Mouse (Mus musculus) lung, embryonic 14.5 days (tissue): ENCODE measurements around the gene Cenpm. TPM values are rescaled to one million over a fixed set of nuclear protein-coding genes. Genes with fewer than 3 reads are reported as not detected.

Source experiments
- ATAC-seq: fragments of 200-750 bp; cut with Nextera tagmentation; 2 replicates; pipeline ENCODE4 v1.8.0; 2017; ENCODE audit warnings: mild to moderate bottlenecking, moderate TSS enrichment, moderate library complexity; ENCODE audit not compliant: insufficient read depth
- DNase-seq: peaks from one replicate; pipeline ENCODE4 v3.0.0-alpha.2; 2015
- H3K27ac ChIP-seq: fragments of 300-500 bp; sonication (generic); 2 replicates; pipeline ENCODE4 v1.5.1; 2014; ENCODE audit warnings: low read depth, mild to moderate bottlenecking, moderate library complexity
- H3K27me3 ChIP-seq: fragments of 300-500 bp; sonication (generic); 2 replicates; pipeline ENCODE4 v1.6.1; 2014; ENCODE audit warnings: low read length, control low read depth; ENCODE audit not compliant: insufficient read depth
- H3K36me3 ChIP-seq: fragments of 300-500 bp; sonication (generic); 2 replicates; pipeline ENCODE4 v1.6.1; 2014; ENCODE audit warnings: control low read depth; ENCODE audit not compliant: insufficient read depth
- H3K4me1 ChIP-seq: fragments of 300-500 bp; sonication (generic); 2 replicates; pipeline ENCODE4 v1.6.1; 2014; ENCODE audit warnings: antibody characterized with exemption, control low read depth; ENCODE audit not compliant: insufficient read depth
- H3K4me2 ChIP-seq: fragments of 300-500 bp; sonication (generic); 2 replicates; pipeline ENCODE4 v1.6.1; 2014; ENCODE audit warnings: mild to moderate bottlenecking
- H3K4me3 ChIP-seq: fragments of 300-500 bp; sonication (generic); 2 replicates; pipeline ENCODE4 v1.5.1; 2014; ENCODE audit warnings: low read depth, low read length
- H3K9ac ChIP-seq: fragments of 300-500 bp; sonication (generic); 2 replicates; pipeline ENCODE4 v1.6.1; 2014
- H3K9me3 ChIP-seq: fragments of 300-500 bp; sonication (generic); 2 replicates; pipeline ENCODE4 v1.6.1; 2016; ENCODE audit warnings: low read depth, low read length, control low read depth
- CTCF ChIP-seq: IDR thresholded peaks from 2 replicates; pipeline ENCODE4 v1.5.1; 2016; ENCODE audit warnings: antibody characterized with exemption, low read depth
- WGBS: fragments of 180-500 bp; shearing (Covaris S2); extraction: QIAGEN DNeasy Blood & Tissue Kit; methylation state at CpG from one replicate; pipeline ENCODE4 v1.1.7; 2014; 5-methylcytosine and 5-hydroxymethylcytosine counted together
- polyA plus RNA-seq: library from polyadenylated mRNA; unstranded; fragments of >200 nt; fragmentation: Nextera tagmentation; extraction: Ambion mirVana; gene quantifications from 2 replicates; pipeline ENCODE4 v1.2.1, GENCODE M21; 2014

Gene Cenpm
- polyA plus RNA-seq, 1 experiment from 2014 or later = 86.9 TPM

DNA sequence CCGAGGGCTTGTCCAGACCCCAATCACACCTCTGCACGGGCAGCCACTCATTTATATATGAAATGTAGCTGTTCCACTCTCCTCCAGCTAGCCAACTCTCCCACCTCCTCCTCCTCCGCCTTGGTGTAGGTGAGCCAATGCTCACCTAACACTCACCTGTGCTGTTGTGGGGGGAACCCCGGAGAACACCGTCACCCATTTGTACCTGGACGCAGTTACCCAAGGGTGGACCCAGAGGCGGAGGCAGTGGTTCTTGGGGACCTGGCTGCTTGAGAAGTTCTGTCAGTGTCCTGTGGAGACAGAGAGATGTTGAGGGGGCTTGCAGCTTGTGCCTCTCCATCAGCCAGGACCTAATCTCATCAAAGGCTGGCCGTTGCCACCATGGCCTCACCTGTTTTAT is 36.2 kb downstream of the Cenpm start:
- H3K4me1 ChIP-seq = no peaks in the 10 kb centered on the region
- TF ChIP-seq CTCF = no peak
- 73% methylated on average over 8 of the region's 8 CpGs for WGBS

DNA sequence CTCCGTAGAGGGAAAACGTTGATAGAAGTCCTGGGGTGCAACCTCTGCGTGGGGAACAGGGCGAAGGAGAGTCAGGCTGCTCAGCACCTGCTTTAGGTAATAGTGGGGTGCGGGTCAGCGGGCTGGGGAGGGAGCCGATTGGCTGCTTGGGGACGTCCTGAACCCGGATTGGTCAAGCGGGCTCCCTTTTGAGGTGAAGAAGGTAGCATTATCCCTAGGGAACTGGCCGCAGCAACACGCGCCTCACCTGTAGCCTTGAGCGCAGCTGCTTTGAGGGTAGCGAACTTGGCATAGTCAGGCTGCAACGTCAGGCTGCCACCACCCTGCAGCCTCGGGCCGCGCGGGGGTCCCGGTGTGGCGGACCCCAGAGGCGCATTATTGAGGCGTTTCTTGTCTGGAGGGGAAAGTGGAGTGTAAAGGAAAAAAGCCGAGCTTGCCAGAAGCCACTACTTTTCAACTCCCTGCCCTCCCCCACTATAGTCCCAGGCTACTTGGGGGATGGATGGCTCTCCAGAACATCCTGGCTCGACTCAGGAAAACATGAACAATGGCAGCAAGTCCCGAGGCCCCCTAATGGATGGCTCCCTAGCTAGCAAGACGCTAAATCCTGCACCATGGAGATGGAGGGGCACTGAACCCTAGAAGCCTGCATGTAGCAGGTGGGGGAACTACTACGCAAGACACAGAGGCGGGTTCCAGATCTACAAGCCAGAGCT is 36.9 kb downstream of the Cenpm start:
- Histone ChIP-seq H3K27me3 (peaks cover 72% of the 10 kb centered on the region), H3K4me1 (no peaks in the 10 kb centered on the region), H3K27ac (no peak overlapping the region), H3K4me2 (no peak overlapping the region), H3K9me3 (no peaks in the 10 kb centered on the region), H3K36me3 (peaks cover 35% of the 10 kb centered on the region), H3K9ac (no peak overlapping the region), H3K4me3 (no peak overlapping the region)
- 21% methylated on average over 30 of the region's 30 CpGs for WGBS
- ATAC-seq (no peak), DNase-seq (peak; percentile 23)
- TF ChIP-seq CTCF = no peak

More for the DNA sequence above, 36.2 kb downstream of the Cenpm start:
- Histone ChIP-seq H3K9me3 (no peaks in the 10 kb centered on the region), H3K27me3 (peaks cover 79% of the 10 kb centered on the region), H3K36me3 (peaks cover 29% of the 10 kb centered on the region), H3K9ac (no peak overlapping the region), H3K4me3 (no peak overlapping the region), H3K27ac (no peak overlapping the region), H3K4me2 (no peak overlapping the region)
- DNase-seq (no peak), ATAC-seq (no peak)

DNA sequence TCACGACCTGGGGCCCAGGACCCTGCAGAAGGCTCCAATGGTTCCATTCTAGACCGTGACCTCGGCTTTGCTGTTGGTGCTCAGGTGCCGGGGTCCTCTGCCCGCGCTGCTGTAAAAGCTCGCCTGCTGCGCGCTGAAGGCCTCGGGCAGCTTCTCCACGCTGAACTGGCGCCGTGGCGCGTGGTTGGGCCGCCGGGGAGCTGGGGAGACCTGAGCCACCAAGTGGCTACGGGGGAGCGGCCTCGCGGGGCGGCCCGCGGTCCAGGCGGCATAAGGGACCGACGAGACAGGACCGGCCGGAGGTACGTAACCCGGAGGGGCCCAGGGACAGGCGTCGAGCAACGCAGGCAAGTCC is 37.5 kb downstream of the Cenpm start:
- Histone ChIP-seq H3K4me2 (no peak overlapping the region), H3K27ac (no peak overlapping the region), H3K4me3 (no peak overlapping the region), H3K9ac (no peak overlapping the region), H3K4me1 (no peaks in the 10 kb centered on the region), H3K9me3 (no peaks in the 10 kb centered on the region), H3K27me3 (peaks cover 67% of the 10 kb centered on the region), H3K36me3 (peaks cover 40% of the 10 kb centered on the region)
- 11% methylated on average over 34 of the region's 34 CpGs for WGBS
- ATAC-seq = no peak
- no peak for DNase-seq
- no peak for TF ChIP-seq CTCF

DNA sequence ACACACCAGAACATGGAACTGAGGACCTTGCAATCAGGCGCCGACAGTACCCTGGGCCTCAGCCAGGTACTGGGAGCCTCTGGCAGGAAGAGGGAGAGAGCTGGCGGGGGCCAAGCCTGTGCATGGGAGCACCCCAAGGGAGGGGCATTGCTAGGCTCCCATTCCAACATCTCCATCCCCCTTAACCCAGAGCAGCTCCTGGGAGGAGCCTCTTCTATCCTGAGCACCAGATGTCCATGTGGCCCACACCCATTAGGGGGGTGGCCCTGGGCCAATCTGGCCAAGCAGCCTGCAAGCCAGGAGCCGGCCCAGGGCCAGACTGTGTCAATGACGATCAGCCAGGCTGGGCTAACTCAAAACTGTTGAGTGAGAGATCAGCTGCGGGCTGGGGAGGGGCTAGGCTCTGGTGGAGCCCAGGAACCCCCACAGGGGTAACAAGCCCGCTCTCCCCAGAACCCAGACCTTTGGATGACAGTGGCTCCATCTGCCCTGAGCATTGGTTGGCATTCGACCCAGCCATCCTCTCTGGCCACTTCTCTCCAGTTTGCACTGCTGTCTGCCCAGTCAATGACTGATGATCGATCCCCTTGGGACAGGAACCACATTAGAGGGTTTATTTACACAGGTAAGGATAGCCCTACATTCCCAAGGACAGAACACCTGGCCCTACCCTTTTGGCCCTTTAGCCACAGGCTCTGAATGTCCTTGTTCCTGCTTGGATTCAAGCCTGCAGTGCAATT is 38.0 kb downstream of the Cenpm start:
- H3K36me3 ChIP-seq = peaks cover 46% of the 10 kb centered on the region

DNA sequence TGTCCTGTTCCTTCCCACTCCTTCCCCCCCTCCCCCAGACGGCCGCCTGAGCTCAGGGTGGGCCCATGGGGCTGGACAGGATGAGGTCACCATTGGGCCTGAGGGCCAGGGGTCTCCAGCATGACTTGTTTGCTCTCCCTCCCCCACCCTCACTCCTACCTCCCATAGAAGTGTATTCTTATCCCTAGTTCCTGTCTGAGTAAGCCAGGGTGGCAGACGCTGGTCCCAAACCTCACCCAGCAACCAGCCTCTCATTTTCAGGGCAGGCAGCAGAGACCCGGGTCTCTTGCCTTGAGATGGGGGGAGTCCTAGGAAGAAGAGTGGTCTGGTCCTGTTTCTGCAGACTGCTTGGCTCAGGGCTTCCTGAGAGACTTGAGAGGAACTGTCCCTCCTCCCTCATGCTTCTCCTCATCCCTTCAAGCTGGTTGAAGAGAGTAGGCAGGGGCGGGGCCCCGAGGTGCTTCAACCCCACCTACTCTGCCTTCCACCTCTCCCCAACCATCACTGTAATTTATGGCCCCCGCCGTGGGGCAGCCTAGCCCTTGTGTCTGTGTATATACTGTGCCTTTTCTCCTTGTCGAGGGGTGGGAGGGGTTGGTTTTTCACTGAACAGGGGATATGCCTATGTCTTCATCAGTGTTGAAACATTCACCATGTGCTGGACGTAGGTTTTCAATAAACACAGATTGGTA is 39.7 kb downstream of the Cenpm start:
- no peak overlapping the region for H3K4me2 ChIP-seq
- no peak overlapping the region for H3K9ac ChIP-seq
- H3K9me3 ChIP-seq = no peaks in the 10 kb centered on the region
- no peaks in the 10 kb centered on the region for H3K4me1 ChIP-seq
- H3K27me3 ChIP-seq = peaks cover 44% of the 10 kb centered on the region
- ATAC-seq (no peak), DNase-seq (no peak)
- peaks cover 60% of the 10 kb centered on the region for H3K36me3 ChIP-seq
- TF ChIP-seq CTCF = no peak
- WGBS = 65% methylated on average over 10 of the region's 10 CpGs
- no peak overlapping the region for H3K27ac ChIP-seq
- H3K4me3 ChIP-seq = no peak overlapping the region

More for the DNA sequence above, 38.0 kb downstream of the Cenpm start:
- 41% methylated on average over 9 of the region's 9 CpGs for WGBS
- no peak for TF ChIP-seq CTCF
- Histone ChIP-seq H3K27ac (no peak overlapping the region), H3K4me1 (no peaks in the 10 kb centered on the region), H3K4me2 (no peak overlapping the region), H3K4me3 (no peak overlapping the region), H3K9ac (no peak overlapping the region), H3K27me3 (peaks cover 61% of the 10 kb centered on the region), H3K9me3 (no peaks in the 10 kb centered on the region)
- DNase-seq = peak; percentile 72
- ATAC-seq = peak; percentile 70

DNA sequence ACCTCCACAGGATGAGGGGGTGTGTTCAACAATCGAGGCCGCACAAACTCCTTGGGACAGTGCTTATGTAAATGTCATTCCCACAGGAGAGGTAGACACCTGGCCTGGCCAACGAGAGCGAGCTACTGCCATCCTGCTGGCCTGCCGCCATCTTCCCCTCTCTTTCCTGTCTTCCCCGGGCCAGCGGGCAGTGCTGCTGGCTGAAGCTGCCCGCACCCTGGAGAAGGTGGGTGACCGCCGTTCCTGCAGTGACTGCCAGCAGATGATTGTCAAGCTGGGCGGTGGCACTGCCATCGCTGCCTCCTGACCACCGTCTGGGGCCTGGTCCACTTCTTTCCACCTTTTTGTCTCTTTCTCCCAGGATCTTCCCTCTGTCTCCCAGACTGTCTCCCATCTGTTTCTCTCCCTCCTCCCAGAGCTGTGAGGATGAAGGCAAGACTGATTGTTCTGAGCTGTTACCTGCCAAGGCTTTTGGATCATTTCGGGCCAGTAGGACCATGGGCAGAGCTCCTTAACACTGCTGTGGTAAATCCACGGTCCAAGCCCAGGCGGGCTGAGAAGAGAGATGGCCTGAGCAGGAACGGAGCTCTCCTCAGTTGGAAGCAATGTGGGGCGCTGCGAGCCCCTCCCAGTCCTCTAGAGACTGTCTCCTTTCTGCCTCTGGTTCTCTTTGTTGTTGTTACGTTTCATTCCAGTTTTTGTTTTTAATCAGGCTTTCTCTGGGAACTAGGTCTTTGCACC is 40.8 kb downstream of the Cenpm start:
- Histone ChIP-seq H3K36me3 (peaks cover 71% of the 10 kb centered on the region), H3K4me2 (no peak overlapping the region), H3K27me3 (peaks cover 34% of the 10 kb centered on the region), H3K9me3 (no peaks in the 10 kb centered on the region), H3K4me3 (no peak overlapping the region), H3K4me1 (no peaks in the 10 kb centered on the region), H3K27ac (no peak overlapping the region), H3K9ac (no peak overlapping the region)
- 84% methylated on average over 20 of the region's 20 CpGs for WGBS
- no peak for ATAC-seq
- no peak for TF ChIP-seq CTCF
- DNase-seq = no peak

DNA sequence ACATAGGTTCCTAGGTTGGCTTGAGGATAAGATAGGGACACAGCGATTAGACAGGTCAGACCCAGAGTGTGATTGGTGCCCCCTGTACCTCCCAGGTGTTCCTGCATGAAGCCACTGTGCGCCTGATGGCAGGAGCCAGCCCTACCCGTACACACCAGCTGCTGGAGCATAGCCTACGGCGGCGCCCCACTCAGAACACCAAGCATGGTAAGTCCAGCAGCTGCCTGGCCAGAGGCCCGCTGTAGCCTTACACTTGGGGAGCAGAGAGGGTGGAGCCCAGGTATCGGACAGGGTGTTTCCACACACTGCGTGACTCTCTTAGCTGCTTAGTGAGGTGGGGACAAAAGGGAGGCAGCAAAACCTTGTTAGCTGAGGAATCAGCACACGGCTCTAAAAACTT is 41.5 kb downstream of the Cenpm start:
- no peak overlapping the region for H3K9ac ChIP-seq
- peaks cover 27% of the 10 kb centered on the region for H3K27me3 ChIP-seq
- H3K9me3 ChIP-seq = no peaks in the 10 kb centered on the region
- no peak overlapping the region for H3K4me3 ChIP-seq
- H3K36me3 ChIP-seq = peaks cover 78% of the 10 kb centered on the region
- no peak for TF ChIP-seq CTCF
- no peak overlapping the region for H3K4me2 ChIP-seq
- H3K4me1 ChIP-seq = no peaks in the 10 kb centered on the region
- no peak for ATAC-seq
- WGBS = 95% methylated on average over 10 of the region's 10 CpGs
- no peak overlapping the region for H3K27ac ChIP-seq
- no peak for DNase-seq
